In genomic region chr5:144514738-144515137, GRCm38 (mm10) we compare ENCODE assay signal across 9 mouse cellular contexts. TPM values are rescaled to one million over a fixed set of nuclear protein-coding genes. Genes with fewer than 3 reads are reported as not detected.
A peak's percentile ranks its signal among the peaks of the same experiment; 100 is the strongest.
DNase-seq lines count a peak whose midpoint lies in the region; ATAC-seq lines count a peak whose summit lies in the region.
"Had no signal": no experiment of that assay in that cellular context is flagged by ENCODE, and none has a peak within 500 bp of the region (broad histone marks: within the 10 kb centered on the region; RNA-seq: fewer than 3 reads in every experiment).

No protein-coding gene starts in this region.

- no peak overlapping the region for H3K4me3 ChIP-seq in neural tube, embryonic 11.5 days (ENCODE audit: low read depth, low read length)
- H3K4me3 ChIP-seq: limb, embryonic 13.5 days had no signal

- peak; percentile 10 for DNase-seq in adrenal gland, postnatal 25 days
- DNase-seq in adrenal gland, adult 8-10 months: no peak
- peak; percentile 31 for DNase-seq in left cerebral cortex, postnatal 4 days
- DNase-seq in left cerebral cortex, adult 11 months (ENCODE audit: low spot score): no peak
- peak; percentile 29 for DNase-seq in WW6 (ENCODE audit: low read depth, low spot score)
- peak; percentile 14 for DNase-seq in neural tube, embryonic 11.5 days (ENCODE audit: low spot score)
- DNase-seq in urinary bladder, postnatal 36 days (ENCODE audit: low spot score in 2 of 2): no peak
- no peak for DNase-seq in kidney, adult 9 months

- no peak for ATAC-seq in neural tube, embryonic 11.5 days (ENCODE audit: insufficient read depth, low FRiP score, low TSS enrichment)

- no peak overlapping the region for H3K27ac ChIP-seq in neural tube, embryonic 11.5 days (ENCODE audit: low read depth, low read length)
- H3K27ac ChIP-seq: limb, embryonic 13.5 days had no signal

- intact Hi-C loops in left cerebral cortex, postnatal 4 days (cut with DNase I): no loop called here

- no peaks in the 10 kb centered on the region for H3K36me3 ChIP-seq in neural tube, embryonic 11.5 days (ENCODE audit: control insufficient read depth, insufficient read depth, low read length)
- H3K36me3 ChIP-seq: limb, embryonic 13.5 days had no signal

- no peak overlapping the region for H3K4me2 ChIP-seq in neural tube, embryonic 11.5 days (ENCODE audit: low read depth)
- H3K4me2 ChIP-seq: limb, embryonic 13.5 days had no signal

- no peak overlapping the region for H3K9ac ChIP-seq in neural tube, embryonic 11.5 days (ENCODE audit: low read length)
- H3K9ac ChIP-seq: limb, embryonic 13.5 days had no signal

- H3K9me3 ChIP-seq in neural tube, embryonic 11.5 days (ENCODE audit: control insufficient read depth, low read length): no peaks in the 10 kb centered on the region
- H3K9me3 ChIP-seq: limb, embryonic 13.5 days had no signal

- H3K27me3 ChIP-seq in neural tube, embryonic 11.5 days (ENCODE audit: control insufficient read depth, insufficient read depth, low read length): no peaks in the 10 kb centered on the region
- H3K27me3 ChIP-seq: limb, embryonic 13.5 days had no signal

- 69% methylated on average over 6 of the region's 6 CpGs for WGBS in neural tube, embryonic 11.5 days

- H3K4me1 ChIP-seq in neural tube, embryonic 11.5 days (ENCODE audit: control insufficient read depth, insufficient read depth, low read length): no peaks in the 10 kb centered on the region
- H3K4me1 ChIP-seq: limb, embryonic 13.5 days had no signal

RNA-seq across cellular contexts. Expression of gene Nptx2, which starts 31.0 kb away (rescaled TPM):
- total RNA-seq in adrenal gland, postnatal 25 days (2021): 0.48 and 0.70 TPM in 2 replicates
- under 1 TPM; 0.23 to 0.45 (median 0.38) TPM for total RNA-seq in adrenal gland, adult 8-10 months (2022)
- total RNA-seq in left cerebral cortex, postnatal 4 days (2021): 10 to 100 TPM; 11.8 to 15.9 TPM
- polyA plus RNA-seq in neural tube, embryonic 11.5 days (2014; fragmentation: Nextera tagmentation; extraction: Ambion mirVana): 2.8 TPM in 2 replicates

Comparison
In these comparisons a context has a peak if more than half of its experiments do, and no peak if none do; other contexts are left out.
1. DNase-seq: peak in adrenal gland, postnatal 25 days (single experiment), left cerebral cortex, postnatal 4 days (single experiment), WW6 (single experiment) and neural tube, embryonic 11.5 days (single experiment); none in adrenal gland, adult 8-10 months (single experiment), left cerebral cortex, adult 11 months (single experiment), urinary bladder, postnatal 36 days (0 of 2) and kidney, adult 9 months (single experiment).